Mouse (Mus musculus): ENCODE measurements at regions not wholly inside any gene's neighbourhood (a gene's known extent, or its start where the extent isn't known, plus 50 kb on each side); places are given as distances from the start of the nearest gene placed in this dataset.
A peak's percentile ranks its signal among the peaks of the same experiment; 100 is the strongest.

- DNase-seq (ENCODE audit: low spot score): no peak
These were observed 645.4 kb upstream of the Gm10131 start for GRCm38 (mm10) chr8:34756916-34757315.

- DNase-seq (ENCODE audit: low spot score): no peak
These were observed 644.6 kb upstream of the Gm10131 start for GRCm38 (mm10) chr8:34756171-34756570.

- DNase-seq (ENCODE audit: low spot score): no peak
These were observed 643.9 kb upstream of the Gm10131 start for GRCm38 (mm10) chr8:34755480-34755879.

- no peak for DNase-seq (ENCODE audit: low spot score)
These were observed 641.5 kb upstream of the Gm10131 start for GRCm38 (mm10) chr8:34753046-34753445.

- no peak for DNase-seq (ENCODE audit: low spot score)
These were observed 637.0 kb upstream of the Gm10131 start for GRCm38 (mm10) chr8:34748521-34748920.

- no peak for DNase-seq (ENCODE audit: low spot score)
These were observed 634.2 kb upstream of the Gm10131 start for GRCm38 (mm10) chr8:34745706-34746105.

- DNase-seq (ENCODE audit: low spot score): no peak
These were observed 633.1 kb upstream of the Gm10131 start for GRCm38 (mm10) chr8:34744682-34745081.

GRCm38 (mm10) chr8:34744179-34744578 is 632.6 kb upstream of the Gm10131 start:
- DNase-seq (ENCODE audit: low spot score): no peak

GRCm38 (mm10) chr8:34743137-34743536 is 631.6 kb upstream of the Gm10131 start:
- DNase-seq (ENCODE audit: low spot score): no peak

- no peak for DNase-seq (ENCODE audit: low spot score)
These were observed 629.3 kb upstream of the Gm10131 start for GRCm38 (mm10) chr8:34740836-34741235.

- DNase-seq (ENCODE audit: low spot score): no peak
These were observed 628.6 kb upstream of the Gm10131 start for GRCm38 (mm10) chr8:34739836-34740804.

GRCm38 (mm10) chr8:34736214-34736613 is 624.7 kb upstream of the Gm10131 start:
- DNase-seq (ENCODE audit: low spot score): no peak

- DNase-seq (ENCODE audit: low spot score): no peak
These were observed 623.5 kb upstream of the Gm10131 start for GRCm38 (mm10) chr8:34735006-34735405.

- DNase-seq (ENCODE audit: low spot score): no peak
These were observed 621.3 kb upstream of the Gm10131 start for GRCm38 (mm10) chr8:34732808-34733207.

- DNase-seq (ENCODE audit: low spot score): no peak
These were observed 620.8 kb upstream of the Gm10131 start for GRCm38 (mm10) chr8:34732362-34732761.

- peak; percentile 46 for DNase-seq (ENCODE audit: low spot score)
These were observed 619.8 kb upstream of the Gm10131 start for GRCm38 (mm10) chr8:34731096-34731999.

GRCm38 (mm10) chr8:34729585-34729984 is 618.0 kb upstream of the Gm10131 start:
- no peak for DNase-seq (ENCODE audit: low spot score)

GRCm38 (mm10) chr8:34727699-34728098 is 616.2 kb upstream of the Gm10131 start:
- no peak for DNase-seq (ENCODE audit: low spot score)

GRCm38 (mm10) chr8:34726145-34726767 is 614.7 kb upstream of the Gm10131 start:
- no peak for DNase-seq (ENCODE audit: low spot score)

- no peak for DNase-seq (ENCODE audit: low spot score)
These were observed 614.0 kb upstream of the Gm10131 start for GRCm38 (mm10) chr8:34725546-34725945.

- DNase-seq (ENCODE audit: low spot score): no peak
These were observed 598.6 kb upstream of the Gm10131 start for GRCm38 (mm10) chr8:34709911-34710733.

All from embryo, embryonic 10.5 days (tissue).